Mouse (Mus musculus) spleen, postnatal 0 days (tissue): ENCODE measurements around the gene Ncf1. TPM values are rescaled to one million over a fixed set of nuclear protein-coding genes. Genes with fewer than 3 reads are reported as not detected.

Source experiments
- polyA plus RNA-seq: library from polyadenylated mRNA; unstranded; fragments of >200 nt; fragmentation: Nextera tagmentation; extraction: Ambion mirVana; gene quantifications from 2 replicates; pipeline ENCODE4 v1.2.1, GENCODE M21; 2015

Ncf1 gene
- 41.1 and 63.6 TPM in 2 replicates for polyA plus RNA-seq

DNA sequence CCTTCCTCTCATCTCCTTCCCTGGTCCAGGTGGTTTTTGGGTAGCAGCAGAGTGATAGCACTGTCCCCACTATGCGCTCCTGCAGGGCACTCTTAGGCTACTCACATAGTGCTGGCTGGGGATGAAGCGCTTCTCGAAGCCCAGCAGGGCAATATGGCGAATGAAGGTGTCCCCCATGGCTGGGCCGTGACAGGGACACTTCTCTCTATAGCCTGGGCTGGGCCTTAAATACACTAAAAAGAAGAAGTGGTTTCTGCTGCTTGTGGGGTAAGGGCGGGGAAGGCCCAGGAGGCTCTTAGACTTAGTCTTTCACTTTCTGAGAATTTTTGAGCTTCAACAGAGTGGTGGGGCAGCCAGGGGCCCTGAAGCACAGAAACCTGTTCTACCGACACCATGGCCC lies at the start of gene Ncf1:
TSS of gene Ncf1 (minus strand) at position 235 of the 400 bp plus-strand sequence.

GRCm38 (mm10) chr5:134183880-134184808 lies 45.3 kb downstream of the Ncf1 start, which contains the start of gene Gtf2ird2:
Gtf2ird2 (plus strand) TSS chr5:134184019.

DNA sequence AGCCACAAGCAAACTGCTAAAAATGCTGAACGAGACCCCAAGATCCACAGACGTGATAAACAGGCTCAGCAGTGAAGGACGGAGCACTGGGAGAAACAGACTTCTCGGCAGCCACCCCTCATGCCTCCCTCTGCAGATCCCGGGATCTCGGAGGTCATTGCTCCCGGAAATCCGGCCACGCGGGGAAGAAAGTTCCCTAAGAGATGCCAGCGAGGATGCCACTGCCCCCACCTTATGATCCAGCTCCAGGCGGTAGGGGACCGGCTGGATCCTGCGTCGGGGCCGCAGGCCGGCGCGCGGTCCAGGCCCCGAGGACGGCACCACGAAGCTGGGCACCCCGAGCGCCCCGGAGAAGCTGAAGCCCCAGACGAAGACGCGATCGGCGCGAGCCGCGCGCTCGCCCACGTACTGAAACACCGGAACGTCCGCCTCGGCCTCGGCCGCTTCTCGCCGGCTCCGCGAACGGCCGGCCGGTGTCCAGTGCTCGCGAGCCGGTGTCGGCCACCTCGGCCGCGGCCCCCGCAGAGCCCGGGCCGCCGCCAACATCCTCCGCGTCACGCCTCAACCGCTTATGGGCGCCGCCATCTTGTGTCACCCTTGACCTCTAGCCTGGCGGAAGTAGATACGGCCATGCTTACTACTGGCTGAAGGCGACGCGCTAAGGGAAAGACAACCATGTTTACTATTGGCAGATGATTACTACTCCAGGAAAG lies 53.1 kb downstream of the Ncf1 start, which contains the start of gene Rcc1l:
TSS of gene Rcc1l (minus strand) at position 606 of the 713 bp plus-strand sequence.

Other genes starting within 250 kb of the Ncf1 start
- 2.1 and 2.3 TPM in 2 replicates for gene Castor2, start 129.9 kb downstream of the Ncf1 start, polyA plus RNA-seq
- gene Rcc1l, start 52.9 kb downstream of the Ncf1 start, polyA plus RNA-seq, result 16.0 and 16.2 TPM in 2 replicates
- gene Gtf2ird2, start 45.6 kb downstream of the Ncf1 start, polyA plus RNA-seq, result 4.0 and 4.9 TPM in 2 replicates
- 41.7 and 48.7 TPM in 2 replicates for gene Gtf2i, start 85.1 kb upstream of the Ncf1 start, polyA plus RNA-seq
- gene Gtf2ird1, start 227.1 kb upstream of the Ncf1 start, polyA plus RNA-seq, result 15.5 and 17.9 TPM in 2 replicates